Mouse (Mus musculus) CH12F3 (cell line): ENCODE data around the gene Rnh1.

ENCODE experiments used
- in situ Hi-C: fragments of 300-500 bp; cut with MboI; formaldehyde crosslinking; loops from 2 replicates; pipeline ENCODE4 v1.14.3; 2020; ENCODE audit warnings: low sequenced_read_pairs

Rnh1 gene

GRCm38 (mm10) chr7:141206182-141206937 lies 33.7 kb upstream of the Rnh1 start:
- in situ Hi-C loops: no loop called here

DNA sequence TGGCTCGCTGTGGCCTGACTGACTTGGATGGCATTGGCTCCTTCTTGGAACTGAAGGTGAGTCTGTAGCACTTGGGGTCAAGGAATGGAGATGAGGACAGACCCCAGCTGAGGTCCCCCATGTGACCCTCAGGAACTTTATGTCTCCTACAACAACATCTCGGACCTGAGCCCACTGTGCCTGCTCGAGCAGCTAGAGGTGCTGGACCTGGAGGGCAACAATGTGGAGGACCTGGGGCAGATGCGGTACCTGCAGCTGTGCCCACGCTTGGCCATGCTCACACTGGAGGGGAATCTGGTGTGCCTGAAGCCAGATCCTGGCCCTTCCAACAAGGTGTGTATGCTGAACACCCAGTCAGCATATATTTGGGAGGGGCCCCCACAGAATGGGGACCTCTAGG lies 32.8 kb upstream of the Rnh1 start:
- in situ Hi-C loops: no loop called here

DNA sequence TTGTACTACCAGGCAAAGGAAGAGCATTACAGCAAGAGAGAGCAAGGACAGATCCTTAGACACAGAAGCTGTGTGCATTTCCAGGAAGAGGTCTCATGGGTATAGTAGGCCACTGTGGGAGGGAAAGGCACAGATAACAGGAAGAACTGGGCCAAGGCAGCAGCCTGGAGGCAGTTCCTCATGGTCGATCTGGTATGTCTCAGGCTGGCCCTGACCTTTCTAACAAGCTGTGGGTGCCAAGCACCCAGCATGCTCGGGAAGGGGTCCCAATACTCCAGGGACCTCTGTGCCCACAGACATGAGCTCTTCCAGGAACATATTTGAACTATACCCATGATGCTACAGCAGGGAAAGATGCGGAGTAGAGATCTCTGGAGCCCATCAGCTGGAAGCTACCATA lies 31.9 kb upstream of the Rnh1 start:
- in situ Hi-C loops: no loop called here

- in situ Hi-C loops: no loop called here
Measured at GRCm38 (mm10) chr7:141198121-141198520, 25.5 kb upstream of the Rnh1 start.

DNA sequence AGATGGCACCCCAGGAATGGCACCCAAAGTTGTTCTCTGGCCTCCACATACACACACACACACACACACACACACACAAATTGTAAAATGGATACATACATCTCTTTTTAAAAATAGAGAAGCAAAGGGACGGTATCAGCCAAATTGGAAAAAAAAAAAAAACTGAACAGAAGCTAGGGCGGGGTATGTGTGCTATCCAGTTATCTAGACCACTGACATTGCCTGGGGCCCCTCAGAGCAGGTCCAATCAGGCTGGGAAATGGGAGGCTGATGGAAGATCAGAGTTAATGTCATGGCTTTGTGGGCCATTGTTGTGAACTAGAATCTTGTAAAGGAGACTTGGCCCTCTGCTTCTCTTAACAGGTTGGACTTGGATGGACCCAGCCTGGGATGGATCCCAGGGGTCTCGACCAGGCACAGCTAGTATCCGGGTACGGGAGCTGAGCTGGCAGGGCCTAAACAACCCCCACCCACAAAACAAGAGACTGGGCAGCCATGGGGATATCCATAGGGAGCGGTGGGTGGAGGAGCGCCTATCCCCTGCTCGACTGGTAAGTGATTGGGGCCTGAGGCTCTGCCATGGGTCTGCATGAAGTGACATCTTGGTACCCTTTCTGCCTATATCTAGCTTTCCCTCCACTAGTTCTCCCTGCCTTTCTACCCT lies 24.1 kb upstream of the Rnh1 start:
- in situ Hi-C loops: no loop called here

DNA sequence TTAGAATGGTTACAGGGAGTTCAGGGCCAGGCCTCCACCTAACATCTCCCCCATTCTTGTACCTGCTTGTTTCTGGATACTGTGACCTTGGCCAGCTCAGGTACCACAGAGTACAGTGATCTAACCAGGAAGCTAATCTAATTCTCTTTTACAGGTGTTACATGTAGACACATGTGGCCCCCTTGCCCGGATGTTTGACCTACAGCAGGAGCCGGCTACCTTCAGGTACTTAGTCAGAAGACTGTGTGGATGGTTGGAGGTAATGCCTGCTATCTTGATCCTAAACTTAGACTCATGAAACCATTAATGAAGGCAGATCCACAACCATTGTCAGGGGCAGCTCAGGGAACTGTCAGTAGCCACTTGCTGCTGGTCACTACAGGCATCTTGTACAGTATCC lies 23.1 kb upstream of the Rnh1 start:
- in situ Hi-C loops: no loop called here

DNA sequence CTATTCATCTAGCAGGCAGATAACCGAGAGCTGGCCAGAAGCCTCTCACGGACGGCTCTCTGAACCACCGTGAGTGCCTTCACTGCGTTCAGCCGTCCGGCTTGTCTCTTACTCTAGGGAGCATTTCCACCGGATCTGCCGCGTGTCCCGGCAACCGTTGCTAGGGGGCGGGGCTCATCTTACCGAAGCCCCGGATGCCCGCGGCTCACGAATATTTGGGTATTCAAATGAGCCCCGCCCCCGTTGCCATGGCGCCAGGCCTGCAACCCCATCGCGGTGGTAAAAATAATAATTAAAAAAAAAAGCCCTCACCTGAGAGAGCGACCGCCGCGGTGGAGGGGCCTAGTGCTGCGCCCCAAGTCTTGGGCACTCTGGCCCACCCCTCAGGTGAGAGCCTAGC lies 22.2 kb upstream of the Rnh1 start:
- in situ Hi-C loops: no loop called here

GRCm38 (mm10) chr7:141194409-141194808 lies 21.8 kb upstream of the Rnh1 start:
- in situ Hi-C loops: no loop called here

DNA sequence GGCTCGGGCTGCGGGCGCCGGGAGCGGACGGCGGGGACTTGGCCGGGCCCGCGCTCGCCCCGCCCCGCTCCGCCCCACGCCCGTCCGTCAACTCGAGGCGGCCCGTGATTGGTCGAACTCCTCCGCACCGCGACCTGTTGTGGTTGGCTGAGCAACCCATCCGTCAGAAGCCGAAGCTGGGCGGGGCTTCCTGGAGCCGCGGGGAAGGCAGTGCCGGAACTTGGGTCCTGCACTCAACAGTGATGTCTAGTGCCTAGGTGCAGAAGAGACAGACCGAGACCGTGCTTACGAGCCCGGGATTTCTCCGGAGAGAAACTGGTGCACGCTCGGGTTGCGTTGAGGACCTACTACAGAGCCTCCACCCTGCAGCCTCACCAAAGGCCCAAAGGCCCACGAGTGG lies 21.3 kb upstream of the Rnh1 start, which contains the start of the genes Hras and Lrrc56:
TSS of gene Hras (minus strand) at position 58 of the 400 bp plus-strand sequence.
TSS of gene Lrrc56 (plus strand) at position 210 of the 400 bp plus-strand sequence.
- in situ Hi-C loops: no loop called here

- in situ Hi-C loops: no loop called here
Measured at GRCm38 (mm10) chr7:141193348-141193856, 20.7 kb upstream of the Rnh1 start.

- in situ Hi-C loops: no loop called here
Measured at GRCm38 (mm10) chr7:141192776-141193347, 20.2 kb upstream of the Rnh1 start.

GRCm38 (mm10) chr7:141191796-141192685 lies 19.4 kb upstream of the Rnh1 start:
- in situ Hi-C loops: no loop called here

DNA sequence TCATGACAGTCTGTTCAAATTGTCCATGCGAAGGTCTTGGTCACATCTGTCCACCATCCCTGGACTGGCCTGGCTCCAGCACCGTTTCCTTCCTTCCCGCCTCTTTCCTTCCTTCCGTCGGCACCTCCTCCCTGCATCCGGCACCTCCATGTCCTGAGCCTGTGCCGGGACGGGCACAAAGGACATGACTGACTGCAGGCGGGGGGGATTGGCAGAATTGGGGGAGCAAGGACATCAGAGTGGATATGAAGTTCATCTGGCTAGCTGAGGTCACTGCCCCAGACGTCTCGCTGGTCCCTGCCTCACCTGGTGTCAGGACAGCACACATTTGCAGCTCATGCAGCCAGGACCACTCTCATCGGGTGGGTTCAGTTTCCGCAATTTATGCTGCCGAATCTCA lies 18.4 kb upstream of the Rnh1 start:
- in situ Hi-C loops: no loop called here

- in situ Hi-C loops: no loop called here
Measured at GRCm38 (mm10) chr7:141190220-141190619, 17.6 kb upstream of the Rnh1 start.

DNA sequence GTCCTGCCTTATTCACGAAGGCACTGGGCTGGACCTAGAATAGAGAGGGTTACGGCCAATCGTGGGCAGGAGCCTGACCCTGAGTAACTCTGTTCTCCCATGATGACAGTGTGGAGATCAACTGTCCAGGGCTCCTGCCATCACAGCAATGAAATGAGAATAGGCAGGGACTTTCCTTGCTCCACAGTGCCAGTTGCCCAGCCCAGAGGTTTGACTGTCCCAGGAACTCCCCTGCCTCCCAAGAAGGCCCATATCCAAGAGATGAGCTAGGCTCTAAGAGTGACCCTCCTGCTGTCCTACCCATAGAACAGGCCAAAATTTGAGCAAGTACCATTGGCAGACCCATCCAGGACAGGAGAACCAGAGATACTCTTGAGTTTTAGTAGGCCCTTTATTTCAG lies 16.1 kb upstream of the Rnh1 start:
- in situ Hi-C loops: no loop called here

DNA sequence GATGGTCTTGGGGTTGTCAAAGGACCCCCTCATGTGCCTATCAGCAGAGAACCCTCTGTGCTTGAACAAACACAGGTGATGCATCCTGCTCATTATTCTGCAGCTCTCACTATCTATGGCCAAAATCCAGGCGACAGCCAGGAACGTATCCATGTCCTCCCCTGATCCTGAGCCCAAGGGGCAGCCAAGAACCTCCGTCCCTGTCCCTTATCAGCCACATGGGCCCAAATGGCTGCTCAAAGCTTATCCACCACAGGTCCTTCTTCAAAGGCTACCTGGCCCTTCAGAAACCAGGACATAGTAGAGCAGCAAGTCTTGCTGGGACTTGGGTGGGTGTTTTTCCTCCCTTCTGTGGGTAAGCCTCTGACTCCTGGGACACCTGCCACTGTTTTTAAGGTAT lies 15.5 kb upstream of the Rnh1 start:
- in situ Hi-C loops: no loop called here

DNA sequence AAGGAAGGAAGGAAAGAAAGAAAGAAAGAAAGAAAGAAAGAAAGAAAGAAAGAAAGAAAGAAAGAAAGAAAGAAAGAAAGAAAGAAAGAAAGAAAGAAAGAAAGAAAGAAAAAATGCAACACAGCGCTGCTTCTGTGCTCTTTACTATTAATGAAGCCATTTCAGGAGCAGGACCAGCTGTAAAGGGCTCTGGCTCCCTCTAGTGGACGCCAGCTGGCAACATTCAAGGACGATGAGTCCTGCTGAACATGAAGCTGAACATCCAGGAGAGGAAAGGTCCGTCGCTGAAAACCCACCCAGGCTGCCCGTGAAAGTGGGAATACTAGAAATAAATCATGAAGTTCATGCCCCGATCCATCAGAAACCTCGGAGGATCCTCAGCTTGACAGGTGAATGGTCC lies 3.5 kb upstream of the Rnh1 start:
- in situ Hi-C loops: no loop called here

DNA sequence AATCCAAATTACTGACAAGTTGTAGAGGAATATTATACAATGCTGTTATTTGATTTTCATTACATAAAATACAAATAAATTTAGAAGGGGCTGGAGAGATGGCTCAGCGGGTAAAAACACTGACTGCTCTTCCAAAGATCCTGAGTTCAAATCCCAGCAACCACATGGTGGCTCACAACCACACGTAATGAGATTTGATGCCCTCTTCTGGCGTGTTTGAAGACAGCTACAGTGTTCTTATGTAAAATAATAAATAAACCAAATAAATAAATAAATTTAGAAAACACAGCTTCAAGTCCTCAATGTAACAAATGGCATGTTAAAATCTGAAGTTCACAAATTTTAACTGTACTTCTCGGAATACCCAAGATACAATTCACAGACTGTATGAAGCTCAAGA lies 2.4 kb upstream of the Rnh1 start:
- in situ Hi-C loops: no loop called here

- in situ Hi-C loops: loop anchor here (5.0 kb wide), 1 partner anchor 76 kb away; no protein-coding TSS in a partner anchor
Measured at GRCm38 (mm10) chr7:141173323-141173850, 730 bp upstream of the Rnh1 start.

- in situ Hi-C loops: loop anchor here (5.0 kb wide), 1 partner anchor 73 kb away; no protein-coding TSS in a partner anchor
Measured at GRCm38 (mm10) chr7:141169866-141170265, 2.8 kb downstream of the Rnh1 start.
